Mouse (Mus musculus): ENCODE results near the gene Patz1.

GRCm38 (mm10) chr11:3311586-3312347, 23.1 kb downstream of the Patz1 start:
- TF ChIP-seq CTCF (IDR thresholded peaks at IDR 0.05; ENCODE audit: borderline replicate concordance, insufficient read depth, low read depth, low read length) (no peak), POLR2A (IDR thresholded peaks at IDR 0.05; ENCODE audit: borderline replicate concordance, insufficient read depth, low read length) (no peak)

Data from cerebellum, adult 2 months (tissue).